Mouse (Mus musculus) liver, embryonic 13.5 days (tissue): ENCODE results near the gene Gbf1. TPM values are rescaled to one million over a fixed set of nuclear protein-coding genes. Genes with fewer than 3 reads are reported as not detected.

Source experiments
- ATAC-seq: fragments of 200-750 bp; cut with Nextera tagmentation; 2 replicates; pipeline ENCODE4 v1.8.0; 2017; ENCODE audit warnings: low read depth, mild to moderate bottlenecking, moderate number of reproducible peaks, moderate library complexity
- DNase-seq: peaks from one replicate; pipeline ENCODE4 v3.0.0; 2022
- H3K27ac ChIP-seq: fragments of 300-500 bp; sonication (generic); 2 replicates; pipeline ENCODE4 v1.5.1; 2015; ENCODE audit warnings: moderate library complexity, mild to moderate bottlenecking, inconsistent platforms
- H3K27me3 ChIP-seq: fragments of 300-500 bp; sonication (generic); 2 replicates; pipeline ENCODE4 v1.6.1; 2015; ENCODE audit warnings: mild to moderate bottlenecking, inconsistent platforms
- H3K36me3 ChIP-seq: fragments of 300-500 bp; sonication (generic); 2 replicates; pipeline ENCODE4 v1.6.1; 2015; ENCODE audit warnings: mild to moderate bottlenecking, inconsistent platforms
- H3K4me1 ChIP-seq: fragments of 300-500 bp; sonication (generic); replicated peaks from 2 replicates; pipeline ENCODE4 v1.6.1; 2015; ENCODE audit warnings: inconsistent platforms
- H3K4me2 ChIP-seq: fragments of 300-500 bp; sonication (generic); 2 replicates; pipeline ENCODE4 v1.6.1; 2015; ENCODE audit warnings: inconsistent platforms, mild to moderate bottlenecking, moderate library complexity
- H3K4me3 ChIP-seq: fragments of 300-500 bp; sonication (generic); replicated peaks from 2 replicates; pipeline ENCODE4 v1.5.1; 2015; ENCODE audit warnings: mild to moderate bottlenecking, inconsistent platforms
- H3K9ac ChIP-seq: fragments of 300-500 bp; sonication (generic); 2 replicates; pipeline ENCODE4 v1.6.1; 2015; ENCODE audit warnings: mild to moderate bottlenecking, inconsistent platforms
- H3K9me3 ChIP-seq: fragments of 300-500 bp; sonication (generic); replicated peaks from 2 replicates; pipeline ENCODE4 v1.6.1; 2016; ENCODE audit warnings: inconsistent platforms
- WGBS: fragments of 180-500 bp; shearing (Covaris S2); methylation state at CpG from one replicate; pipeline ENCODE4 v1.1.7; 2015; ENCODE audit not compliant: insufficient replicate concordance; 5-methylcytosine and 5-hydroxymethylcytosine counted together
- polyA plus RNA-seq: library from polyadenylated mRNA; unstranded; fragments of >200 nt; fragmentation: Nextera tagmentation; extraction: Ambion mirVana; gene quantifications from 2 replicates; pipeline ENCODE4 v1.2.1, GENCODE M21; 2015

Gbf1 gene
- polyA plus RNA-seq, 1 experiment from 2014 or later, result 20.1 TPM

DNA sequence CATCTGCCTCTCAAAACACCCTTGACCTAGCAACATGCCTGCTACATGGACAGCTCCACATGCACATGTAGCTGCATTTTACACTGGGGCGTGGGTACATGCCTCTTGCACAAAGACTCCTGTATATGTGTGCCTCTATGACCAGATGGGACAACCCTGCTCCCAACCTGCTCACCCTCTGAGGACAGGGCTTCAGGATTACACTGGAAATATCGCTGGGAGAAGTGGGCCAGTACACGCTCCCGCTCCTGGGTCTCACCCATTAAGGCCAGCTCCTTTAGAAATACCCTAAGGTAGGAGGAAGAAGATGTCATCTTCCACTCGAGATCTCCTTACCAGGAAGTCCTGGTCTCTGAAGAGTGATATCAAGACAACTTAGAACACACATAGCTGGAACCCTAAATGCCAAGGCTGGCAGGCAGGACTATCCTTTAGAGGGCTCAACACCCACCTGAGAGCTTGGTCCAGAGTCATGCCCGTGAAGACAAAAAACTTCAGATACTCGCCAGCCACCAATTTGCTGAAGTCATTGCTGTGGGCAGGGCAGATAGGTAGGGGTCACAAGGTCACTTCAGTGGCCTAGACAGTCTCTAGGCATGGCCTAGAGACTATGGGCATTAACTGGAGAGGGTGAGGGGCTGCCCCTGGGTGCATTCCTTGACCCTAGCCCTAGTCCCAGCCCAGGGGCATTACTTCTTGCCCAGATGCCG is 167.9 kb downstream of the Gbf1 start:
- H3K4me1 ChIP-seq, result peaks cover 50% of the 10 kb centered on the region
- DNase-seq, result no peak
- ATAC-seq, result no peak

DNA sequence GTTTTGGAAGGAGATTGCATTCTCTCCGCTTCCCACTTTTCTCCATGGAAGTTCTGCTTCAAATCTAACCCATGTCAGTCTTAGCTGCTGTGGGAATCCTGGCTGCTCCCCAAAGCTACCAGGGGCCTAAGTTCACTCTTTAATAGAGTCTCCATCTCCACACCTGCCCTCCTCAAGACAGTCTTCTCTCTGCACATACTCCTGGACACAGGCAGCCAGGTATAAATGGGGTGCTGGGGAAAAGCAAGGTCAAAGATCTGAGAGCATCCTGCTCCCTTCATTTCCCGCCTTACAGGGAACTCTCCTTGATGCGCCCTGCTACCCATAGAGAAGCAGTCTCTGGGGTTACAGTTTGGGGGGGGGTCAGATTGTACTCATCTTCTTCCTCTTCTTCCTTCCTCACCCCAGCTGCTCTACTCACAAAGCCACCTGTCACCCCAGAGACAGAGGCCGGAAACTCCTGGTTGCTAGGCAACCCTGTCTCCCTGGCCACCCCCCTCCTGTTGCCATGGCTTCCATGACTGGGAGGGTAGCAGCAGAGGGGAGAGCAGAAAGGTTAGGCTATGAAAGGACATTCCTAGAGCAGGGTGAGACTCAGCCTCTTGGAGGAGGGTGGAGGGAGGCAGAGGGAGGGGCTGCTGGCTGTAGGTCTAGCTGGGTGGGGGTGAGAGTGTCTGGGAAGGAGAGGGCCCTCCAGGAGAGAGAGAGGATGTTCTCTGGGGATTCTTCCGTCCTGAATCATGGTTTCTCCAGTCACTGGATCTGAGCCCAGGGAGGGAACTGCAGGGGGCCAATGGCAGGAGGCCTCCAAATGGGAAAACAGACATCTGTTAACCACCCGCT is 169.0 kb downstream of the Gbf1 start:
- no peak overlapping the region for H3K27ac ChIP-seq
- no peak for DNase-seq

More for the DNA sequence above, 167.9 kb downstream of the Gbf1 start:
- Histone ChIP-seq H3K4me2 (no peak overlapping the region), H3K27ac (no peak overlapping the region), H3K9ac (no peak overlapping the region), H3K9me3 (no peaks in the 10 kb centered on the region), H3K4me3 (no peak overlapping the region), H3K27me3 (peaks cover 100% of the 10 kb centered on the region), H3K36me3 (no peaks in the 10 kb centered on the region)
- WGBS, result 59% methylated on average over 8 of the region's 8 CpGs

DNA sequence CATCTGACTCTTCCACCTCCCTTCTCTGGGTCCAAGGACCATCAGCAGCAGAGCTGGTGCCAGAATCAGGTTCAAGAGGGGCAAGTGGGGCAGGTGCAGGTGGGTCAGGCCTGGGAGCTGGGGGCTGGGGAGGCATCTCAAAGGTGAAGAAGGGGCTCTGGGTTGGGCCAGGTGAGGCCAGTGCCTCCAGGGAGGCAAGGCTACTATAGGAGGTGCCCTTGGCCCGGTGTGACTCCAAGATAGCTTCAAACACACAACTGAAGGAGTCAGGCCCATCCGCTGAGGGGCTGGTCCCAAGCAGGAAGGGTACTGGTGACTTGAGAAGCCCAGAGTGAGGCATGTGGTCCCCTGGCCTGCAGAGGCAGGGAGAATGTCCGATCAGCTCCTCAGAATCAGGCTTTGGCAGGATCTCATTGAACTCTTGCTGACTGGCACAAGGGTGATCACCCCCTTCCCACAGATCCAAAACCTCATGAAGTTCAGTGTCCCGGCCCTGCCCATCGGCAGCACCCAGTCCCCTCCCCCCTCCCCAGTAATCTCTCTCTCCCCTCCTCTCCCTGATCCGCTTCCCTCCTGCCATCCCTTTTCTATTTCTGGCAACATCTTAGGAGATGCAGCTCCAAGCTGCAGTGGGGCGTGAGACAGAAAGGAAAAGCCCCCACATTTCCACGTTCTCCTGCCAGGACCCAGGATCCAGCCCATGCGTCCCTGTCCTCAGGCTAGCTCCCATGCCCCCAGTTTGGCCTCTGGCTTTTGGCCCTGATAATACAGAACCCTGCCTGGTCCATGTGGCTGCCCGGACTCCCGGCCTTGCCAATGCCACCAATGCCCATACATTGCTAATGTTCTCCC is 170.1 kb downstream of the Gbf1 start:
- Histone ChIP-seq H3K36me3 (no peaks in the 10 kb centered on the region), H3K4me3 (no peak overlapping the region), H3K27me3 (peaks cover 100% of the 10 kb centered on the region), H3K4me1 (peaks cover 40% of the 10 kb centered on the region), H3K27ac (no peak overlapping the region), H3K9ac (no peak overlapping the region), H3K9me3 (no peaks in the 10 kb centered on the region), H3K4me2 (no peak overlapping the region)
- ATAC-seq (no peak), DNase-seq (no peak)
- 60% methylated on average over 11 of the region's 11 CpGs for WGBS

More for the DNA sequence above, 169.0 kb downstream of the Gbf1 start:
- no peak overlapping the region for H3K4me3 ChIP-seq
- H3K9me3 ChIP-seq, result no peaks in the 10 kb centered on the region
- no peak for ATAC-seq
- peaks cover 40% of the 10 kb centered on the region for H3K4me1 ChIP-seq
- WGBS, result 26% methylated on average over 6 of the region's 6 CpGs
- peaks cover 100% of the 10 kb centered on the region for H3K27me3 ChIP-seq
- no peak overlapping the region for H3K9ac ChIP-seq
- no peak overlapping the region for H3K4me2 ChIP-seq
- H3K36me3 ChIP-seq, result no peaks in the 10 kb centered on the region

DNA sequence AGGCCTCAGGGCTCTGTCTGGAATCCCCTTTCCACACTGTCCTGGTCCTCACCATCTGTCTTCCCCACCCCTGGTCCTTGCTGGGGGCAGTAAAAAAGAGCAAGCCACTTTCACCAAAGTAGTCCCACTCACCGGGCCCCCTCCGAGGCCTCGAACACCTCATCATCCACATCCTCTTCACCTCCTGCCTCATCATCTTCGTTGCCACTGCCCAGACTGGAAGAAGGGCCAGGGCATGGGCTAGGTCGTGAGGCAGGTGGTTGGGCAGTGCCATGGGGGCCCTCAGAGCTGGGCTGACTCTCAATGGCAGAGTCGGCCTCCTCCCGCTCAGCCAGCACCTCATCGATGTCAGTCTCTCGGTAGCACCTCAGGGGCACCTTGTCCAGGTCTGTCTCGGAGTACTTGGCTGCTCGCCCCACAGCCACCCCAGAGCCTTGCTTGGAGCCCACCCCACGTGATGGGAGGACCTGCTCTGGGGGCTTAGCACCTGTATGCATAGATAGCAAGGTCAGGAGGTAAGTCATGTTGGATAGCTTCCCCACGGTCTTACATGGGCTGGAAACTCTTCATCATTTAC is 170.8 kb downstream of the Gbf1 start:
- Histone ChIP-seq H3K9ac (no peak overlapping the region), H3K4me1 (peaks cover 39% of the 10 kb centered on the region), H3K27me3 (peaks cover 96% of the 10 kb centered on the region), H3K36me3 (no peaks in the 10 kb centered on the region), H3K4me2 (no peak overlapping the region), H3K27ac (no peak overlapping the region), H3K9me3 (no peaks in the 10 kb centered on the region), H3K4me3 (no peak overlapping the region)
- ATAC-seq (no peak), DNase-seq (no peak)
- WGBS, result 67% methylated on average over 13 of the region's 13 CpGs

DNA sequence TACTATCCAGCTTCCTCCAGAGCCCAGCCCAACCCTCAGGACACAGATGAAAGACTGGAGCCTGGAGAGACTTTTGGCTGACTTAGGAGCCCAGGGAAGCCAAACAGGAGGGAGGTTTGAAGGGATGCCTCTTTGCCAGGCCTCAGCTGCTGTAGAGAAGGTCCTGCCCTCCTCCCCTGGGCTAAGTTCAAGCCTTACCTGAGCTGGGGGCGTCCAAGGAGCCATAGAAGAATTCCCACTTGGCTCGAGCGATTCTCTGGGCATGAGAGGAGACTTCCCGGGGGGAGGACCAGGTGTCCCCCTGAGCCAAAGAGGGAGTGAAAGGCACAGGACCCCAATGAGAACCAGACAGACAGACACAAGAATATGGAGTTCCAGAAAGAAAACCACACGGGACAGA is 171.4 kb downstream of the Gbf1 start:
- no peak overlapping the region for H3K4me2 ChIP-seq

DNA sequence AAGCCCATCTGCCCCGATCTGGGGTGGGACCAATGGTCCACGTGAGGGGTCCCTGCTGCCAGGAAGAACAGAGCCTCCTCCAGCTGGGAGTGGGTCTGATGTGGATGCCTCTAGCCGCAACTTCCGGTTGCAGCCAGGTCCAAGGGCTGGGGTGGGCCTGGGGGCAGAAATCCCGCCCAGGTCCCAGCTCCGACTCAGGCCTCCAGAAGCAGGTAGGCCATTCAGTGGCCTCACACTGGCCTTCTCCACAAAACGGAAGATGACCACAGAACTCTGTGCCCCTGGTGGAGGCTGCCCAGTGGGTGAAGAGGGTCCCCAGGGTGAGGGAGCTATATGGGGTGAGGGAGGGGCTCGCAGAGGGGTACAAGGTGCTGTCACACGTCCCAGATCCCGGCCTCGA is 172.1 kb downstream of the Gbf1 start:
- no peaks in the 10 kb centered on the region for H3K9me3 ChIP-seq
- no peak overlapping the region for H3K9ac ChIP-seq
- peaks cover 35% of the 10 kb centered on the region for H3K4me1 ChIP-seq
- WGBS, result 55% methylated on average over 11 of the region's 11 CpGs
- no peak overlapping the region for H3K27ac ChIP-seq
- DNase-seq (no peak), ATAC-seq (no peak)
- H3K36me3 ChIP-seq, result no peaks in the 10 kb centered on the region
- H3K4me3 ChIP-seq, result no peak overlapping the region
- peaks cover 88% of the 10 kb centered on the region for H3K27me3 ChIP-seq
- H3K4me2 ChIP-seq, result no peak overlapping the region

More for the DNA sequence above, 171.4 kb downstream of the Gbf1 start:
- Histone ChIP-seq H3K36me3 (no peaks in the 10 kb centered on the region), H3K9me3 (no peaks in the 10 kb centered on the region), H3K27me3 (peaks cover 90% of the 10 kb centered on the region), H3K4me1 (peaks cover 35% of the 10 kb centered on the region), H3K27ac (no peak overlapping the region), H3K4me3 (no peak overlapping the region), H3K9ac (no peak overlapping the region)
- ATAC-seq, result no peak
- WGBS, result 52% methylated on average over 5 of the region's 5 CpGs
- no peak for DNase-seq

DNA sequence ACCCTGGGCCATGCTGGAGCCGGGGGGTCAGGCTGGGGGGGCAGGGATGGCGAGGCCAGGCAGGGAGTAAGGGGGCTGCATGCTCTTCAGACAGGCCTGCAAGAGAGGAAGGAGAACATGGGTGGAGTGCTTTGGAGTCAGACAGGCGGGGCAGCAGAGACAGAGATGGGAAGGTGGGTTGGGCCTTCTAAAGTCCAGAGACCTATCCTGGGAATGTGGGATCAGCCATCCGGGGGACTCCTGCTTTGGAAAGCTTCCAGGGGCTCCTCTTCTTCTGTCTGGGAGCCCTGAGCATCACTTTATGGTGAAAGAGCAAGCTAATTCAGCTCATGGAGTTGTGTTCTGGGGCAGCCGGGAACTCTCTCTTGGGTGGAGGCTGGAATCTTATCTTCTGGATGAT is 172.6 kb downstream of the Gbf1 start:
- H3K4me1 ChIP-seq, result peaks cover 38% of the 10 kb centered on the region
- peaks cover 83% of the 10 kb centered on the region for H3K27me3 ChIP-seq
- 47% methylated on average over 5 of the region's 5 CpGs for WGBS
- H3K27ac ChIP-seq, result no peak overlapping the region
- ATAC-seq (no peak), DNase-seq (no peak)
- H3K9ac ChIP-seq, result no peak overlapping the region
- no peaks in the 10 kb centered on the region for H3K9me3 ChIP-seq
- no peak overlapping the region for H3K4me3 ChIP-seq
- no peaks in the 10 kb centered on the region for H3K36me3 ChIP-seq
- H3K4me2 ChIP-seq, result no peak overlapping the region

DNA sequence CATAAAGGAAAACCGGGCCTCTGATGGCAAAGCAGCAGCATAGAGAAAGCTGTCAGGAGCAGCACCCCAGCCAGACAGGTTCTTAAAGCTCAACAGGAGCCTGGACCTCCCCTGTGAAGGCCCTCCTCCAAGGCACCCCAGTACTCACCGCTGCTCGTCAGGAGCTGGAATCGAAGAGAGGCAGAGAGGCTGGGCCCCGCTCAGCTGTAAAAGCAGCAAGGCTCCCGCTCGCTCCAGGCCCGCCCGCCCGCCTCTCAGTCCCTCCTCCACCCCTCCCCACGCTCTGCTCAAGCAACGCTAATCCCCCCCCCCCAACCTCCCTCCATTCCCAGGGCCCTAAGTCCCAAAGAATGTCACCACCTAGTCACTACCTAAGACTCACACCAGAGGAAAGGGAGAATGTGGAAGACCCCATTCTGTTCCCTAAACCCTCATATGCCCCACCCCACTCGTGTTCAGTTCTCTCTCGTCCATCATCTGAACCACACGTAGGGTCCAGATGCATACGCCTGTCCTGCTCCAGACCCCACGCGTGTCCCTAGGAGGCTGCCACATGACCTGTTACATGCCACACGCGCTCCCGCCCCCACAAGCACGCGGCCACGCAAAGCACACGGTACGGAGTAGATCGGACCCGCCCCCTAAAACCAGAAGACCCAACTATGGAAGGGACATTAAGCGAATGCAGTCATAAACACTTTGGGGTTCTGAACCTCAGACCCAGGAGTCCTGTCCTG is 173.9 kb downstream of the Gbf1 start:
- H3K4me1 ChIP-seq, result peaks cover 46% of the 10 kb centered on the region
- H3K36me3 ChIP-seq, result peaks cover 12% of the 10 kb centered on the region
- H3K9ac ChIP-seq, result no peak overlapping the region
- H3K27ac ChIP-seq, result no peak overlapping the region
- no peaks in the 10 kb centered on the region for H3K9me3 ChIP-seq
- no peak overlapping the region for H3K4me3 ChIP-seq
- H3K27me3 ChIP-seq, result peaks cover 70% of the 10 kb centered on the region
- WGBS, result 7% methylated on average over 29 of the region's 29 CpGs
- ATAC-seq, result no peak
- no peak for DNase-seq
- peak overlapping the region; percentile 100; the same call in 1 of the 2 replicates for H3K4me2 ChIP-seq

DNA sequence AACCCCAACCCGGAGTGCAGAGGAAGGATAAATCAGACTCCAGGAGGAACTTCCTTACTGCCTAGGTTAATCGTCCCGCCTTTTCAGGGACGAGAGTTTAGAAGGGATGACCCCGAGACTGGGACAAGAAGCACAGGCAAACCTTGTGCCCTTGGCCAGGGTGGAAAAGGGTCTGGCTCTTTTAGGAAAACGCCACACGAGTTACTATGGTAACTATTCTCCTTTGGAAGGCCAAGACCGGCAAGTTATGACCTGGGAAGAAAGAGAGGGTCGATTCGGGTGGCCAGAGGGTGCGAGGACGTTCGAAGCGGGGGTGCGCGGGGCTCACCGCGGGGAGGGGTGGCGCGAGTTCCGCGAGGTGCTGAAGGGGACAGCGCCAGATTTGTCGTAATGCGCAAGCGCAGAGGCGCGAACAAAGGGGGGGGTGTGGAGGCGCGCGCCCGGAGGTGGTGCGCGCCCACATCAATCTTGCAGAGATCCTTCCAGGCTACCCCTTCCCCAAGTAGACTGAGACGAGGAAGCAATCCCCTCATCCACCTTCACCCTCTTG is 174.5 kb downstream of the Gbf1 start, which contains the start of gene Psd:
Gene Psd, minus strand, starts transcription at position 401 of the 550 bp plus-strand sequence.
- H3K36me3 ChIP-seq, result peaks cover 18% of the 10 kb centered on the region
- H3K4me2 ChIP-seq, result peak within 1 kb of the TSS; percentile 100
- DNase-seq (peak; percentile 45), ATAC-seq (no peak)
- no peaks in the 10 kb centered on the region for H3K9me3 ChIP-seq
- H3K9ac ChIP-seq, result peak within 1 kb of the TSS; percentile 83
- H3K27ac ChIP-seq, result peak within 1 kb of the TSS; percentile 91
- H3K27me3 ChIP-seq, result peaks cover 64% of the 10 kb centered on the region
- peaks cover 46% of the 10 kb centered on the region for H3K4me1 ChIP-seq
- 1% methylated on average over 35 of the region's 35 CpGs for WGBS
- peak within 1 kb of the TSS; percentile 82 for H3K4me3 ChIP-seq

DNA sequence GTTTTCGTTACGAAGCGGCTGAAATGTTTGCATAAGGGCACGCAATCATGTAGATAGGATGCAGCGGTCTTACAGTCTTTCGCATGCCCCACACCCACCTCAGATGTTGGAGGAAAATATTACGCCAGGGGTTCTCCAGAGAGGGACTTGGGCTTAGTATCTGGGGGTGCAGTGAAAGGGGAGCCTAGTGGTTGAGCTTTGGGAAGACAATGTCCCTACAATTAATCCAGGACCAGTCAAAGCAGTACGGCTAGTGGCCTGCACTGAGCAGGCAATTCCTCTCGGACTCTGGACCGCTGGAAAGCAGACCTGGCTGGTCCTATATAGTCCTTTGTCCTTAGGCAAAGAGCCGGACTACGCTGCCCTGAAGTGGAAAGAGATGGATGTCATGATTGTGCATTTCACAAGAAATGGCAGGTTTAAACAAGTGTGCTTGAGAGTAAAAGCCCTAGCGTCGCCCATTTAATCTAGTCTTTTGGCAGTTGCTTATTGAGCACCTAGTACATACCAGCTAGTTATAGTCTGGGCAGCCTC is 175.3 kb downstream of the Gbf1 start:
- no peak for ATAC-seq
- 24% methylated on average over 14 of the region's 14 CpGs for WGBS
- DNase-seq, result no peak
- Histone ChIP-seq H3K4me2 (peak overlapping the region; percentile 100), H3K27ac (peak overlapping the region; percentile 91; the same call in 1 of the 2 replicates), H3K9me3 (no peaks in the 10 kb centered on the region), H3K9ac (peak overlapping the region; percentile 83), H3K4me3 (peak overlapping the region; percentile 82), H3K27me3 (peaks cover 56% of the 10 kb centered on the region), H3K4me1 (peaks cover 46% of the 10 kb centered on the region), H3K36me3 (peaks cover 20% of the 10 kb centered on the region)
